Mouse (Mus musculus) olfactory bulb, adult 2 months (tissue): ENCODE data around the gene Abca12. TPM values are rescaled to one million over a fixed set of nuclear protein-coding genes. Genes with fewer than 3 reads are reported as not detected.

Source experiments
- H3K27ac ChIP-seq: fragments of 200-500 bp; 2 replicates; pipeline ENCODE4 v1.5.1; 2012; ENCODE audit warnings: low read depth, low read length; ENCODE audit not compliant: insufficient read depth
- H3K4me1 ChIP-seq: fragments of 200-500 bp; 2 replicates; pipeline ENCODE4 v1.6.1; 2012; ENCODE audit warnings: low read length; ENCODE audit not compliant: control insufficient read depth, insufficient read depth
- H3K4me3 ChIP-seq: fragments of 200-500 bp; 2 replicates; pipeline ENCODE4 v1.5.1; 2012; ENCODE audit warnings: mild to moderate bottlenecking, low read depth, low read length, moderate library complexity; ENCODE audit not compliant: insufficient read depth
- CTCF ChIP-seq: fragments of 200-500 bp; IDR thresholded peaks from 2 replicates; pipeline ENCODE4 v1.5.1; 2012; ENCODE audit warnings: low read depth, mild to moderate bottlenecking, low read length, moderate library complexity; ENCODE audit not compliant: insufficient read depth
- POLR2A ChIP-seq: fragments of 200-500 bp; IDR thresholded peaks from 2 replicates; pipeline ENCODE4 v1.6.1; 2012; ENCODE audit warnings: mild to moderate bottlenecking, low read depth, low read length, moderate library complexity; ENCODE audit not compliant: insufficient read depth
- WGBS: fragments of 180-500 bp; shearing (Covaris S2); methylation state at CpG from one replicate; pipeline ENCODE4 v1.1.7; 2018; 5-methylcytosine and 5-hydroxymethylcytosine counted together
- polyA plus RNA-seq: library from polyadenylated mRNA; stranded (reverse); fragments of >200 nt; gene quantifications from 2 replicates; pipeline ENCODE4 v1.2.4, GENCODE M21; 2012; ENCODE audit warnings: low replicate concordance; ENCODE audit not compliant: missing spikeins, insufficient read depth, insufficient read length

The Abca12 gene
- not detected in 2 replicates for polyA plus RNA-seq

DNA sequence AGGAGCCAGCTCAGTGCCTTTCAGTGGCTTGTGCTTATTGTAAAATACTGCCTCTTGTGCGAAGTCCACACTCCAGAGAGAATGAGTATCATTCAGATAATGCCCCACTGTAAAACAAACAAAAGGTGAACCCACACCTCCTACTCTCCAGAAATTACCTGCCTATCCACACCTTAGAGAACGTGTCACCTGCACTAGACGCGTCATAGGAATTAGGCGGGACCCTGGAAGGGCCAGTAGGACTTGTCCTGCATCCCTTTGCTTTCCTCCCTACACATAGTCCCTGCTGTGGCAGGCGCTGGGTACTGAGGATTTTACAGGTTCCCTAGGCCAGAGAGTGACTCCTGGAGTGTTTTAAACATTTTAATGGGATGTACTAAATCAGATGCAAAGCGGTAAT lies at the start of gene Abca12:
TSS of gene Abca12 (minus strand) at position 101 of the 400 bp plus-strand sequence.
- Histone ChIP-seq H3K4me3 (no peak within 1 kb of the TSS), H3K4me1 (no peaks in the 10 kb centered on the region), H3K27ac (no peak within 1 kb of the TSS)
- WGBS: 93% methylated on average over 7 of the region's 7 CpGs
- TF ChIP-seq CTCF: no peak
- no peak for TF ChIP-seq POLR2A

DNA sequence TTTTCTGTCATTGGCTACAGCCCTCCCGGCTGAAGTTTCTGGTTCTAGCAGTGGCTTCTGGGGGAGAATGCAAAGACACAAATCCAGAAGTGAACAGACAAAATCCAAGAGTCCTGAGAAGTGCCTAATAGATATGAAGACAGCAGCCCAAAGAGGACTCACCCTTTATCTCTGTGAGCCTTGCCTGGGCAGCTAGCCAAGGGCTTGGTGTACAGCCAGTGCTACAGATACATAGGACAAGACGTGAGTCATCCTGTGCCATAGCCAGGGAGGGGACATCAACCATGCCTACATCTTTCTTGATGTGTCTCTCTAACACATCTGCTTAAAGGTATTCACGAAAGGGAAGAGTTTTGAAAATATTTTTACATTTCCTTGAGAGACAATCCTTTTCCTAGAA lies 43.3 kb upstream of the Abca12 start:
- Histone ChIP-seq H3K4me1 (no peaks in the 10 kb centered on the region), H3K27ac (no peak overlapping the region), H3K4me3 (no peak overlapping the region)
- WGBS: 78% methylated on average over 3 of the region's 3 CpGs
- no peak for TF ChIP-seq CTCF
- TF ChIP-seq POLR2A: no peak

DNA sequence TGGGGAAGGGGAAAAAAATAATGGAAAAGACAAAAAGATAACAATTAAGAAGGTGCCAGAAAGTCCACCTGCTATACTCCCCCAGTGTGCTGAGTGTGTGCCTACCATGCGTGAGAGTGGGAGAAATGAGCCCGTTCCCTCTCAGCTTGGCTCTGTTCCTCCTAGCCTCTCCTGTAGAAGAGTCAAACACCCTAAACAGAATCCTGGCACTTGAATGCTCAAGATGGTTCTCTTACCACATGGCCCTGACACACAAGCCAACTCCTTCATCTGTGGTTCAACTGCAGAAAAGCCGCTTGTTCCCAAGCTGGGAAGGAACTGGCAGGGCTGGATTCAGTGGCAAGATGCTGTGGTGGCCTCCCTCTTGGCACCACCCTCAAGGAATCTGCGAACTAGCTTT lies 32.7 kb upstream of the Abca12 start:
- WGBS: 90% methylated on average over 4 of the region's 4 CpGs
- Histone ChIP-seq H3K27ac (no peak overlapping the region), H3K4me3 (no peak overlapping the region), H3K4me1 (no peaks in the 10 kb centered on the region)
- TF ChIP-seq CTCF: no peak

GRCm38 (mm10) chr1:71421741-71422333 lies 7.1 kb upstream of the Abca12 start:
- TF ChIP-seq CTCF (no peak), POLR2A (no peak)
- no peak overlapping the region for H3K27ac ChIP-seq
- no peaks in the 10 kb centered on the region for H3K4me1 ChIP-seq
- no peak overlapping the region for H3K4me3 ChIP-seq
- 60% methylated on average over 13 of the region's 13 CpGs for WGBS

- no peak overlapping the region for H3K4me3 ChIP-seq
- no peak for TF ChIP-seq POLR2A
- no peak for TF ChIP-seq CTCF
- H3K4me1 ChIP-seq: no peaks in the 10 kb centered on the region
- no peak overlapping the region for H3K27ac ChIP-seq
- 94% methylated on average over 5 of the region's 5 CpGs for WGBS
Observed at GRCm38 (mm10) chr1:71418467-71418866, 3.8 kb upstream of the Abca12 start.

GRCm38 (mm10) chr1:71417951-71418350 lies 3.2 kb upstream of the Abca12 start:
- TF ChIP-seq POLR2A (no peak), CTCF (no peak)
- Histone ChIP-seq H3K4me1 (no peaks in the 10 kb centered on the region), H3K27ac (no peak overlapping the region), H3K4me3 (no peak overlapping the region)
- WGBS: 64% methylated on average over 5 of the region's 5 CpGs

- Histone ChIP-seq H3K4me1 (no peaks in the 10 kb centered on the region), H3K4me3 (no peak overlapping the region), H3K27ac (no peak overlapping the region)
- 76% methylated on average over 4 of the region's 6 CpGs for WGBS
- TF ChIP-seq POLR2A (no peak), CTCF (no peak)
Observed at GRCm38 (mm10) chr1:71414084-71414483, 626 bp downstream of the Abca12 start.

DNA sequence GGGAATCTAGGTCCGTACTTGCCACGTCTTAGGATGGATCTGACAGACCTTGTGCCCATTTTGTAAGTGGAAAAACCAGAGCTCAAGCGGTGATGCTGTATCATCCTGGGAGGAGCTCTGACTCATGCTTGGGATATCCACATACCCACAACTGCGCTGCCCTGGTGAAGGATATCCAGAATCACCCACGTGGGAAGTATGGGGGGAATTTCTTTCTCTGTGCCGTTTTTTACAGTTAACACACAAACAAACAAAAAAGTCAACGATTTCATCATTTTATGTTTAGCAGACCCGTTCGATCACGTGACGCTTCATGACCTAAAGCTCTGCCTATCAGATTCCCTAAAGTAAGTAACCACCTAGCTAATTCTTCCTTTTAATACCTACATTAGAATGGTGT lies 1.6 kb downstream of the Abca12 start:
- 89% methylated on average over 11 of the region's 11 CpGs for WGBS

DNA sequence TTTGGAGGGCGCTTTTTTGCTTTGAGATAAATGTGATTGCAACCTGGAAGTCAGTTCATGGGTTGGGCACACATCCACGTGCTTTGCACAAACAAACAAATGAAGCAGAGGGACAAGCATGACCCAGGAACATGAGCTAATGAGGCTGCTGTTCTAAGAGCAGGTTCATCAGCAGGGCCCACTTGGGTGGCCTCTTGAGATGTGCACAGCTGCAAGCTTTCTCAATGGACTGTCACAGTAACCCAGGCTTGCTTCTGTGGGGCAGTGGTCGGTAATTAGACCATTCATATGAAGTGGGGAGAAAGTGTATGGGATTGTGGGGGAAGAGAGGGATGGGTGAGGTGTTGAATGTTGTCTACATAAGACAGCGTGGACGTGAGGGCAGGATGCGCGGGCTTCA lies 7.0 kb downstream of the Abca12 start:
- Histone ChIP-seq H3K4me1 (no peaks in the 10 kb centered on the region), H3K4me3 (no peak overlapping the region), H3K27ac (no peak overlapping the region)
- no peak for TF ChIP-seq CTCF
- TF ChIP-seq POLR2A: no peak
- 86% methylated on average over 7 of the region's 7 CpGs for WGBS

More for the DNA sequence above, 1.6 kb downstream of the Abca12 start:
- Histone ChIP-seq H3K27ac (no peak overlapping the region), H3K4me1 (no peaks in the 10 kb centered on the region), H3K4me3 (no peak overlapping the region)
- TF ChIP-seq CTCF: no peak
- TF ChIP-seq POLR2A: no peak

- WGBS: 63% methylated on average over 3 of the region's 3 CpGs
- no peak overlapping the region for H3K27ac ChIP-seq
- no peak overlapping the region for H3K4me3 ChIP-seq
- no peak for TF ChIP-seq CTCF
- no peak for TF ChIP-seq POLR2A
- no peaks in the 10 kb centered on the region for H3K4me1 ChIP-seq
Observed at GRCm38 (mm10) chr1:71397635-71398034, 17.1 kb downstream of the Abca12 start.

DNA sequence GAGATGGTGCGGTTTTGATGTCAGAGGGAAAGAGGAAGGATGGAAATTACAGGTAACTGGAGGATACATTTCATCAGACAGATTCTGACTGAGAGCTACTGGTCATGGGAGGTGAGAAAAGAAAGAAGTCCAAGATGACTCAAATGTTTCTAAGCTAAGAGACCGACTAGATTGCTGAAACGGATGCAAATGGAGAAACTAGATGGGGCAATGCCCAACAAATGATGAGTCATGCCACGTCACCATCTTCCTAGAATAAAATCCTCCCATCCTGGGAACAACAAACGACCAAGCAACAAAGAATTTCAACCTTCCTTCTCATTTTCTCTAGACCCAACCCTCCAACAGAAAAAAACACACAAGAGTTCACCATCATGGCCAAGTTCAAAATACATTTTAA lies 18.6 kb downstream of the Abca12 start:
- Histone ChIP-seq H3K27ac (no peak overlapping the region), H3K4me3 (no peak overlapping the region), H3K4me1 (no peaks in the 10 kb centered on the region)
- WGBS: 83% methylated on average over 5 of the region's 5 CpGs
- no peak for TF ChIP-seq POLR2A
- TF ChIP-seq CTCF: no peak
